Mouse (Mus musculus): ENCODE measurements at regions not wholly inside any gene's neighbourhood (a gene's known extent, or its start where the extent isn't known, plus 50 kb on each side); places are given as distances from the start of the nearest gene placed in this dataset.

- no peak for TF ChIP-seq GATA1 (IDR thresholded peaks at IDR 0.05; ENCODE audit: borderline replicate concordance, low read length)
- TF ChIP-seq FLI1 (IDR thresholded peaks at IDR 0.05; ENCODE audit: low read length) = no peak
Measured at GRCm38 (mm10) chr3:111386745-111387144, 1135.9 kb upstream of the Prmt6 start.

Measured in megakaryocyte, embryonic 14.5 days (primary cell).